ENCODE assay signal across 1 mouse cellular context in the genomic region with DNA sequence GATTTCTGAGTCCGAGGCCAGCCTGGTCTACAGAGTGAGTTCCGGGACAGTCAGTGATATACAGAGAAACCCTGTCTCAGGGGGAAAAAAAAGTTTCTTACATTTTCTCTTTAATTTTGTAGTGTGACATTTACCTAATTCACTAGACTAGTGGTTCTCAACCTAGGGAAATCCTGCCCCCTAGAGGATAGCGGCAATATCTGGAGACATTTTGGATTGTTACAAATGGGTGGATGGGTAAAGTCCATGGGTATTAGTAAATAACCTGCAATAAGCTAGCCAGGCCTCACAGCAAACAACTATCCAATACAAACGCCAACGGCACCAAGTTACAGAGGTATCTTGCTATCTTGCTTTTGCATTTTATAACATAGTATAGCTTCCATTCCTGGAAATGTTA.
TF ChIP-seq lines count a peak whose summit lies in the region.

No protein-coding gene starts in this region.

TF ChIP-seq in CH12.LX, 34 proteins besides CTCF, POLR2A, EP300 and RAD21 (continued from another document):
- TF ChIP-seq ZNF384 (IDR thresholded peaks at IDR 0.05; ENCODE audit: low read depth, low read length) (peak; percentile 41; the same call in 1 of the 2 replicates), SMC3 (IDR thresholded peaks at IDR 0.05; ENCODE audit: low read depth, low read length) (peak; percentile 58)
